Mouse (Mus musculus): ENCODE data around the gene Rasl10b. TPM values are rescaled to one million over a fixed set of nuclear protein-coding genes. Genes with fewer than 3 reads are reported as not detected.
A peak's percentile ranks its signal among the peaks of the same experiment; 100 is the strongest.

The Rasl10b gene
- polyA plus RNA-seq, 1 experiment from 2014 or later = 29.6 TPM

- peaks cover 35% of the 10 kb centered on the region for H3K27me3 ChIP-seq
- H3K9ac ChIP-seq (replicated peaks) = peak overlapping the region; percentile 67; the same call in 1 of the 2 replicates
- peak overlapping the region; percentile 73 for H3K4me3 ChIP-seq
- no peak overlapping the region for H3K27ac ChIP-seq (replicated peaks)
- no peak for ATAC-seq (replicated peaks)
- no peaks in the 10 kb centered on the region for H3K36me3 ChIP-seq
- H3K9me3 ChIP-seq = no peaks in the 10 kb centered on the region
- peak overlapping the region; percentile 80 for H3K4me2 ChIP-seq (replicated peaks)
- H3K4me1 ChIP-seq = peaks cover 9% of the 10 kb centered on the region
- 33% methylated on average over 11 of the region's 11 CpGs for WGBS
Measured at GRCm38 (mm10) chr11:83439426-83440060, 30.6 kb downstream of the Rasl10b start.

GRCm38 (mm10) chr11:83440081-83441064 lies 31.4 kb downstream of the Rasl10b start:
- ATAC-seq (replicated peaks) = peak; percentile 94
- under 1% methylated on average over 66 of the region's 75 CpGs for WGBS
- peak overlapping the region; percentile 73 for H3K4me3 ChIP-seq
- no peaks in the 10 kb centered on the region for H3K36me3 ChIP-seq
- peak overlapping the region; percentile 80 for H3K4me2 ChIP-seq (replicated peaks)
- no peak overlapping the region for H3K27ac ChIP-seq (replicated peaks)
- no peaks in the 10 kb centered on the region for H3K9me3 ChIP-seq
- H3K9ac ChIP-seq (replicated peaks) = peak overlapping the region; percentile 67
- H3K4me1 ChIP-seq = peaks cover 13% of the 10 kb centered on the region
- peaks cover 43% of the 10 kb centered on the region for H3K27me3 ChIP-seq

GRCm38 (mm10) chr11:83441235-83441634 lies 32.3 kb downstream of the Rasl10b start:
- no peak for ATAC-seq (replicated peaks)
- H3K36me3 ChIP-seq = no peaks in the 10 kb centered on the region
- H3K9ac ChIP-seq (replicated peaks) = no peak overlapping the region
- peak overlapping the region; percentile 73; the same call in 1 of the 2 replicates for H3K4me3 ChIP-seq
- peaks cover 13% of the 10 kb centered on the region for H3K4me1 ChIP-seq
- H3K9me3 ChIP-seq = no peaks in the 10 kb centered on the region
- no peak overlapping the region for H3K27ac ChIP-seq (replicated peaks)
- peaks cover 45% of the 10 kb centered on the region for H3K27me3 ChIP-seq
- 43% methylated on average over 7 of the region's 7 CpGs for WGBS
- peak overlapping the region; percentile 80; the same call in 1 of the 2 replicates for H3K4me2 ChIP-seq (replicated peaks)

- Histone ChIP-seq H3K27me3 (peaks cover 45% of the 10 kb centered on the region), H3K36me3 (no peaks in the 10 kb centered on the region), H3K4me3 (peak overlapping the region; percentile 24), H3K9me3 (no peaks in the 10 kb centered on the region), H3K4me1 (peaks cover 13% of the 10 kb centered on the region), H3K4me2 (replicated peaks) (peak overlapping the region; percentile 45), H3K27ac (replicated peaks) (no peak overlapping the region), H3K9ac (replicated peaks) (peak overlapping the region; percentile 29; the same call in 1 of the 2 replicates)
- 12% methylated on average over 29 of the region's 29 CpGs for WGBS
- ATAC-seq (replicated peaks) = peak; percentile 31
Measured at GRCm38 (mm10) chr11:83442596-83443267, 33.8 kb downstream of the Rasl10b start.

GRCm38 (mm10) chr11:83443824-83444223 lies 34.9 kb downstream of the Rasl10b start:
- Histone ChIP-seq H3K9me3 (no peaks in the 10 kb centered on the region), H3K36me3 (no peaks in the 10 kb centered on the region), H3K4me3 (no peak overlapping the region), H3K4me1 (peaks cover 19% of the 10 kb centered on the region), H3K4me2 (replicated peaks) (no peak overlapping the region), H3K9ac (replicated peaks) (no peak overlapping the region), H3K27ac (replicated peaks) (no peak overlapping the region), H3K27me3 (peaks cover 45% of the 10 kb centered on the region)
- 9% methylated on average over 7 of the region's 7 CpGs for WGBS
- no peak for ATAC-seq (replicated peaks)

GRCm38 (mm10) chr11:83445001-83445400 lies 36.1 kb downstream of the Rasl10b start:
- peaks cover 20% of the 10 kb centered on the region for H3K4me1 ChIP-seq
- no peak overlapping the region for H3K27ac ChIP-seq (replicated peaks)
- peak overlapping the region; percentile 31 for H3K4me2 ChIP-seq (replicated peaks)
- H3K9ac ChIP-seq (replicated peaks) = no peak overlapping the region
- 32% methylated on average over 19 of the region's 19 CpGs for WGBS
- H3K27me3 ChIP-seq = peaks cover 45% of the 10 kb centered on the region
- no peaks in the 10 kb centered on the region for H3K9me3 ChIP-seq
- H3K4me3 ChIP-seq = peak overlapping the region; percentile 18
- ATAC-seq (replicated peaks) = no peak
- H3K36me3 ChIP-seq = no peaks in the 10 kb centered on the region

GRCm38 (mm10) chr11:83447612-83448011 lies 38.7 kb downstream of the Rasl10b start:
- Histone ChIP-seq H3K9me3 (no peaks in the 10 kb centered on the region), H3K27ac (replicated peaks) (no peak overlapping the region), H3K4me2 (replicated peaks) (no peak overlapping the region), H3K4me3 (no peak overlapping the region), H3K27me3 (peaks cover 30% of the 10 kb centered on the region), H3K36me3 (no peaks in the 10 kb centered on the region), H3K4me1 (peaks cover 18% of the 10 kb centered on the region), H3K9ac (replicated peaks) (no peak overlapping the region)
- ATAC-seq (replicated peaks) = no peak
- 82% methylated on average over 10 of the region's 10 CpGs for WGBS

GRCm38 (mm10) chr11:83448021-83448926 lies 39.3 kb downstream of the Rasl10b start:
- H3K27ac ChIP-seq (replicated peaks) = no peak overlapping the region
- H3K9ac ChIP-seq (replicated peaks) = no peak overlapping the region
- WGBS = 54% methylated on average over 16 of the region's 16 CpGs
- H3K4me1 ChIP-seq = peaks cover 13% of the 10 kb centered on the region; the same call in 1 of the 2 replicates
- peaks cover 23% of the 10 kb centered on the region for H3K27me3 ChIP-seq
- H3K36me3 ChIP-seq = no peaks in the 10 kb centered on the region
- H3K9me3 ChIP-seq = no peaks in the 10 kb centered on the region
- H3K4me2 ChIP-seq (replicated peaks) = no peak overlapping the region
- H3K4me3 ChIP-seq = no peak overlapping the region
- ATAC-seq (replicated peaks) = no peak

- Histone ChIP-seq H3K4me2 (replicated peaks) (no peak overlapping the region), H3K9ac (replicated peaks) (no peak overlapping the region), H3K27me3 (peaks cover 17% of the 10 kb centered on the region), H3K4me3 (no peak overlapping the region), H3K9me3 (no peaks in the 10 kb centered on the region), H3K36me3 (no peaks in the 10 kb centered on the region), H3K27ac (replicated peaks) (no peak overlapping the region), H3K4me1 (peaks cover 13% of the 10 kb centered on the region; the same call in 1 of the 2 replicates)
- ATAC-seq (replicated peaks) = 0 out of 2 replicates have a peak, but pooled peaks have one; percentile 16
Measured at GRCm38 (mm10) chr11:83448927-83449236, 39.9 kb downstream of the Rasl10b start.

- no peak overlapping the region for H3K4me3 ChIP-seq
- no peaks in the 10 kb centered on the region for H3K36me3 ChIP-seq
- H3K4me1 ChIP-seq = peaks cover 13% of the 10 kb centered on the region; the same call in 1 of the 2 replicates
- no peak overlapping the region for H3K4me2 ChIP-seq (replicated peaks)
- no peak overlapping the region for H3K27ac ChIP-seq (replicated peaks)
- ATAC-seq (replicated peaks) = no peak
- 74% methylated on average over 4 of the region's 4 CpGs for WGBS
- H3K9me3 ChIP-seq = no peaks in the 10 kb centered on the region
- peaks cover 13% of the 10 kb centered on the region for H3K27me3 ChIP-seq
- H3K9ac ChIP-seq (replicated peaks) = no peak overlapping the region
Measured at GRCm38 (mm10) chr11:83449298-83449697, 40.4 kb downstream of the Rasl10b start.

GRCm38 (mm10) chr11:83450550-83450949 lies 41.6 kb downstream of the Rasl10b start:
- Histone ChIP-seq H3K9me3 (no peaks in the 10 kb centered on the region), H3K36me3 (no peaks in the 10 kb centered on the region), H3K4me3 (no peak overlapping the region), H3K4me2 (replicated peaks) (no peak overlapping the region), H3K4me1 (peaks cover 7% of the 10 kb centered on the region; the same call in 1 of the 2 replicates), H3K27ac (replicated peaks) (no peak overlapping the region), H3K27me3 (peaks cover under 1% of the 10 kb centered on the region; the same call in 1 of the 2 replicates), H3K9ac (replicated peaks) (no peak overlapping the region)
- ATAC-seq (replicated peaks) = no peak
- 18% methylated on average over 1 of the region's 1 CpGs for whole genome bisulfite sequencing
